Mouse (Mus musculus) ZHBTc4 (cell line): Measurements from ENCODE around the gene Aurka.

Experiments used
- DNase-seq: peaks from one replicate; pipeline ENCODE4 v3.0.0-alpha.2; 2011; ENCODE audit warnings: low read depth, low spot score

Gene Aurka

DNA sequence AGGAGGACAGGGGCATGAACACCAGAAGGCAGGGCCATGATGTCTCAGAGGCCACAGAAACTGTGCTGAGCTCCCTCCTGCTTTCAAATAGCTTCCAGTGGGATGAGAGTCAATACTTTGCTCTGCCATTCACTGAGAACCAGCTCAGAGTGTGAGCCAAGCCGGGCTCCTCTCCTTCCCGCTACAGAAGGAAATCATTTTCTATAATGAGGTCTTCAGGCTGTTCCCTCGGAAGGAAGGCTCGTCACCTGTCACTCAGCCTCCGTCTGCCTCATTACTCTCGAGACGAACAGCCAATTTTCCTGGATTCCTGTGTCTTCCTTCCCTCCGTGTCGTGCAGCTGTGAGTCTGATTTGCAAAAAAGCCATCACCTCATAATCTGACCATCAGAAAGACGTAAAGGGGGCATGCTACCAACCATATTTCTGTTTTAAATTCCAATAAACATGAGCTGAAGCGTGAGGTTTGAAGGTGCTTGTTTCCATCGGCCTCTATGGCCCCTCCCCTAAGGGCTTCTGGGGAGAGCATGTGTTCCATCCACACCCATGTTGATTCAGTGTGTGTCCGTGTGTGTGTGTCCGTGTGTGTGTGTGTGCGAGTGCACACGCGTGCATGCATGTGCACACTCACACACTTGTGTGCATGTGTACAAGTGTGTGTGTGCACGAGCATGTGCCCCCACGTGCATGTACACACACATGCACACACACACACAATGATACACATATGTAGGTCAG lies 32.0 kb downstream of the Aurka start:
- DNase-seq = no peak

DNA sequence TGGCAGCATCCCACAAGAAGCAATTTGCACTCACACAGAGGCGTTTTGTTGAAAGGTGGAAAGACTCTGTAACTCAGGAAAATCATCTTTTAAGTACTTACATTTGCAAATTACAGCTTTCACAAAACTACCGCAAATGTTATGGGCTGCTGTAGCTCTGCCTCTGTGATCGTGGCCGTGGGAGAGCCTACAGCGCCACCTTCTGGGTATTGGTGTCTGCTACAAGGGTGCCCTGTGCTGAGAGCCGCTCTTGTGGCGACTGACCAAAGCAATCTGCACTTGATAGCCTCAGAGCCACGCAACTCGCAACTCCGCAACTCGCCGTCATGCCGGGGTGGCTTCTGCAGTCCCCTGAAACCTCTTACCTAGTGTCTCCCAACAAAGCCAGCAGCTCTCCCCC lies 41.2 kb downstream of the Aurka start:
- peak; percentile 80 for DNase-seq

DNA sequence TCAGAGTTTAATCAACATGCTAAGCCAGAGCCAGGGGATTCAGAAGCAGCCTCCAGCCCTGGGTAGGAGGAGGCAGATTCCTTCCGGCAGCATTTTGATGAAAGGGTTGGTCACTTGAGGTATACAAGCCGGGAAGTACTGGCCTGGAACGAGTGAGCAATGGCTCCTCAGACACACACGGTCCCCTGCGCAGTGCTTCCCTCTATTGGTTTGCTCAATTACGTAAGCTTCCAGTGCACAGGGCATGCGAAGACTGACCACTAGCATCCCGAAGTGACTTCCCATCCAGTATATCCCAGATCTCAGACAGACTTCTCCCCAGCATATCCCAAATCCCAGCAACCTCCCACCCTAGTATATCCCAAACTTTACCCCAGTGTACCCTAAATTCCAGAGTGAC lies 42.1 kb downstream of the Aurka start:
- no peak for DNase-seq

DNA sequence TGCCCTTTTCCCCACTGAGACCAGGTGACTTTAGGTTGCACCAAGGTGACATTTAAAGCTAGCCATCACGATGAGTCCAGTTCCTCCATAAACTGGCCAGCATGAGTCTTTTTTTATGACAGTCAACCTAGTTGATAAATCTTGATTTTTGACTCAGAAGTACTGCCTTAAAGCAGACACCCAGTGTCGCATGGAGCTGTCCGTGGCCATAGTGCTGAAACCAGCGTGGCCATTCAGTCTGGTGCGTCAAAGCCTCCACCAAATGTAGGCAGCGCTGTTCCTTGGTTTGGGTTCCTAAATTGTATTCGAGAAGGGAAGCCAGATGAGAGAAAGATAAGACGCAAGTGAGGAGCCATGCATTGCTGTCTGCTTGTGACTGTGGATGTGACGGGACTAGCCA lies 49.5 kb downstream of the Aurka start:
- peak; percentile 73 for DNase-seq

DNA sequence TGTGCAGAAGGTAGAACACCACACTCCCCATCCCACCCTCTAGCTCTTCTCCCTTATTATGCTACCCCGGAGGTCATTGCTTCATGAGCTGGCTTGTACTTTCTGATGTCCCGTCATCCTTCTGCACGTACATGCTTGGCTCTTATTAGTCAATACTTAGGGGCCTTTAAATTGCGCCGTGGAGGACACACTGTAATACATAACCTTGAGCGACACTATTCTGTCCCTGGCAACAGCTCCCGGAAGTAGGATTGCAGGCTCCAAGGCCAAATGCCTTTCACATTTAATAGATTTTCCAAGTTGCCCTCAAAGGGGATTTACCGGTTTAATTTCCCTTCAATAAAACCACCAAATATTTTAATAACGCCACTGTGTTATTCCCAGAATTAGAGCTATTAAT lies 58.6 kb downstream of the Aurka start:
- no peak for DNase-seq

DNA sequence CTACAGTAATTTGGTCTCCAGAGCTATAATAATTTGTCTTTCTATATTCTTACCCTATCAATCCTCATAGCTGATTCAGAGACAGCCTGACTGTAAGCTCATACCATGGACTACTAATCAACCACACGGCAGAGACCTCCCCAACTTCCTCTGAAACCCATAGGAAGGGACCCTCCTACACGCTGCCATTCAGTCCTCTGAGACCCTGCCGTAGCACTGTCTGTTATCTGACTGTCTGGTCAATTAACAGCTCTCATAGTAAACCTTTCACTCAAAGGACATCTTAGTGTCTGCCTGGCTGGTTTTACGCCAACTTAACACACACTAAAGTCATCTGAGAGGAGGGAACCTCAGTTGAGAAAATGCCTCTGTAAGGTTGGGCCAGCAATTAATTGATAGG lies 63.8 kb downstream of the Aurka start:
- DNase-seq = no peak
